Mouse (Mus musculus): ENCODE measurements around the gene Nynrin.

GRCm38 (mm10) chr14:55883663-55884062, 29.9 kb downstream of the Nynrin start:
- TF ChIP-seq EP300 (IDR thresholded peaks at IDR 0.05) (no peak), CTCF (IDR thresholded peaks at IDR 0.05) (no peak)

All from lung, postnatal 0 days (tissue).